Mouse (Mus musculus) heart, adult 2 months (tissue): ENCODE measurements around the gene Dpm2. TPM values are rescaled to one million over a fixed set of nuclear protein-coding genes. Genes with fewer than 3 reads are reported as not detected.

Experiments
- DNase-seq, 2 experiments: peaks; one replicate each; pipeline ENCODE4 v3.0.0; 2021
- H3K27ac ChIP-seq: fragments of 200-600 bp; 2 replicates; pipeline ENCODE4 v1.8.1; 2022
- H3K27me3 ChIP-seq: fragments of 200-500 bp; 2 replicates; pipeline ENCODE4 v1.6.1; 2012; ENCODE audit warnings: mild to moderate bottlenecking, low read length, inconsistent platforms, mixed read lengths; ENCODE audit not compliant: control insufficient read depth, insufficient read depth
- H3K36me3 ChIP-seq: fragments of 200-500 bp; 2 replicates; pipeline ENCODE4 v1.6.1; 2012; ENCODE audit warnings: low read length, inconsistent platforms; ENCODE audit not compliant: control insufficient read depth, insufficient read depth
- H3K4me1 ChIP-seq: fragments of 200-500 bp; 2 replicates; pipeline ENCODE4 v1.6.1; 2011; ENCODE audit warnings: low read length; ENCODE audit not compliant: control insufficient read depth, insufficient read depth
- H3K4me3 ChIP-seq: fragments of 200-600 bp; 2 replicates; pipeline ENCODE4 v1.8.1; 2022
- H3K79me2 ChIP-seq: fragments of 200-500 bp; replicated peaks from 2 replicates; pipeline ENCODE4 v1.6.1; 2012; ENCODE audit warnings: mild to moderate bottlenecking, inconsistent platforms, low read length, moderate library complexity, mixed read lengths; ENCODE audit not compliant: control insufficient read depth, insufficient read depth
- H3K9ac ChIP-seq: fragments of 200-500 bp; 2 replicates; pipeline ENCODE4 v1.6.1; 2012; ENCODE audit warnings: low read depth, mild to moderate bottlenecking, control low read depth, inconsistent platforms, low read length, mixed read lengths
- CTCF ChIP-seq: fragments of 200-600 bp; IDR thresholded peaks from 2 replicates; pipeline ENCODE4 v1.8.1; 2022; ENCODE audit warnings: antibody characterized with exemption, mild to moderate bottlenecking, moderate library complexity
- EP300 ChIP-seq: fragments of 200-500 bp; IDR thresholded peaks from 2 replicates; pipeline ENCODE4 v1.6.1; 2011; ENCODE audit warnings: low read depth, low read length, control low read depth; ENCODE audit not compliant: insufficient read depth
- POLR2A ChIP-seq: fragments of 200-500 bp; IDR thresholded peaks from 2 replicates; pipeline ENCODE4 v1.6.1; 2011; ENCODE audit warnings: mild to moderate bottlenecking, low read depth, low read length, control low read depth; ENCODE audit not compliant: insufficient read depth
- WGBS: fragments of 180-500 bp; shearing (Covaris S2); methylation state at CpG from one replicate; pipeline ENCODE4 v1.1.7; 2018; 5-methylcytosine and 5-hydroxymethylcytosine counted together
- intact Hi-C: fragments of 180-260 bp; cut with DNase I; formaldehyde crosslinking; loops from one replicate; pipeline ENCODE4 v1.15.1; 2025
- polyA plus RNA-seq: library from polyadenylated mRNA; depleted of rRNA; stranded (reverse); fragments of >200 nt; gene quantifications from 2 replicates; pipeline ENCODE4 v1.2.3, GENCODE M21; 2012
- total RNA-seq, 2 experiments: library from RNA; stranded (reverse); gene quantifications; 2 replicates each; pipeline ENCODE4 v1.2.3; 2021

Gene Dpm2
- total and polyA plus RNA-seq, 3 experiments, result 17.4 to 69.2 (median 18.0) TPM

- TF ChIP-seq CTCF (peak; percentile 91), EP300 (0 out of 2 replicates have a peak, but pooled peaks have one; percentile 34), POLR2A (no peak)
Observed at GRCm38 (mm10) chr2:32574901-32575585, 4.4 kb downstream of the Dpm2 start.

GRCm38 (mm10) chr2:32575586-32576160 is 5.0 kb downstream of the Dpm2 start, which contains the start of gene 9430097D07Rik:
Gene 9430097D07Rik (minus strand): TSS chr2:32575684.
- Histone ChIP-seq H3K4me1 (no peaks in the 10 kb centered on the region), H3K36me3 (no peaks in the 10 kb centered on the region), H3K9ac (no peak within 1 kb of the TSS), H3K27ac (no peak within 1 kb of the TSS), H3K79me2 (no peaks in the 10 kb centered on the region), H3K4me3 (no peak within 1 kb of the TSS), H3K27me3 (no peaks in the 10 kb centered on the region)
- TF ChIP-seq POLR2A (no peak), CTCF (no peak), EP300 (no peak)
- DNase-seq, result no peak
- intact Hi-C loops, result loop anchor here (5.0 kb wide), 1 partner anchor 37 kb away; no protein-coding TSS in a partner anchor
- WGBS, result 21% methylated on average over 28 of the region's 28 CpGs

More at GRCm38 (mm10) chr2:32574901-32575585, 4.4 kb downstream of the Dpm2 start:
- peak in 1 of 2 experiments; percentile 66 for DNase-seq
- Histone ChIP-seq H3K4me1 (no peaks in the 10 kb centered on the region), H3K4me3 (no peak overlapping the region), H3K27me3 (no peaks in the 10 kb centered on the region), H3K9ac (no peak overlapping the region), H3K36me3 (no peaks in the 10 kb centered on the region), H3K79me2 (no peaks in the 10 kb centered on the region), H3K27ac (no peak overlapping the region)
- intact Hi-C loops, result loop anchor here (5.0 kb wide), 2 partner anchors 37 to 182 kb away; partner anchors contain the start of gene Tor2a
- 5% methylated on average over 26 of the region's 26 CpGs for WGBS

GRCm38 (mm10) chr2:32576532-32576931 is 5.9 kb downstream of the Dpm2 start:
- WGBS, result 44% methylated on average over 9 of the region's 9 CpGs
- Histone ChIP-seq H3K27me3 (no peaks in the 10 kb centered on the region), H3K79me2 (no peaks in the 10 kb centered on the region), H3K27ac (no peak overlapping the region), H3K36me3 (no peaks in the 10 kb centered on the region), H3K4me1 (no peaks in the 10 kb centered on the region), H3K4me3 (no peak overlapping the region), H3K9ac (no peak overlapping the region)
- intact Hi-C loops, result loop anchor here (5.0 kb wide), 1 partner anchor 36 kb away; no protein-coding TSS in a partner anchor
- DNase-seq, result no peak
- TF ChIP-seq CTCF, result no peak
- TF ChIP-seq POLR2A, result no peak
- TF ChIP-seq EP300, result no peak

GRCm38 (mm10) chr2:32578146-32579046 is 7.7 kb downstream of the Dpm2 start:
- H3K4me3 ChIP-seq, result no peak overlapping the region
- no peak for TF ChIP-seq CTCF
- TF ChIP-seq EP300, result no peak
- no peak for TF ChIP-seq POLR2A
- WGBS, result 46% methylated on average over 25 of the region's 30 CpGs
- no peak overlapping the region for H3K27ac ChIP-seq
- peaks cover 1% of the 10 kb centered on the region; the same call in 1 of the 2 replicates for H3K4me1 ChIP-seq
- no peaks in the 10 kb centered on the region for H3K27me3 ChIP-seq
- no peak for DNase-seq
- intact Hi-C loops, result loop anchor here (5.0 kb wide), 1 partner anchor 34 kb away; no protein-coding TSS in a partner anchor
- no peaks in the 10 kb centered on the region for H3K36me3 ChIP-seq
- no peaks in the 10 kb centered on the region for H3K79me2 ChIP-seq
- no peak overlapping the region for H3K9ac ChIP-seq

GRCm38 (mm10) chr2:32581450-32582095 is 10.9 kb downstream of the Dpm2 start:
- TF ChIP-seq POLR2A (no peak), EP300 (no peak), CTCF (no peak; the same call in 1 of the 2 replicates)
- Histone ChIP-seq H3K27me3 (no peaks in the 10 kb centered on the region), H3K9ac (no peak overlapping the region), H3K27ac (no peak overlapping the region), H3K79me2 (no peaks in the 10 kb centered on the region), H3K4me1 (peaks cover 1% of the 10 kb centered on the region; the same call in 1 of the 2 replicates), H3K36me3 (no peaks in the 10 kb centered on the region), H3K4me3 (no peak overlapping the region)
- 49% methylated on average over 19 of the region's 19 CpGs for whole genome bisulfite sequencing
- intact Hi-C loops, result no loop called here
- DNase-seq, result no peak
